Mouse (Mus musculus) brown adipose tissue, adult 24 weeks (tissue): ENCODE data around the gene Kazn. TPM values are rescaled to one million over a fixed set of nuclear protein-coding genes. Genes with fewer than 3 reads are reported as not detected.

Source experiments
- polyA plus RNA-seq: library from polyadenylated mRNA; stranded (reverse); fragments of >200 nt; gene quantifications from 2 replicates; pipeline ENCODE4 v1.2.4, GENCODE M21; 2012; ENCODE audit not compliant: missing spikeins, insufficient read depth, insufficient read length

Gene Kazn
- polyA plus RNA-seq, 1 experiment: 0.79 TPM

Other genes starting within 250 kb of the Kazn start
- gene Fhad1, start 224.3 kb downstream of the Kazn start, polyA plus RNA-seq: not detected in 2 replicates
- 0.91 and 1.8 TPM in 2 replicates for gene Tmem51, start 155.1 kb downstream of the Kazn start, polyA plus RNA-seq